Comparison of ENCODE assay signal across 47 mouse cellular contexts in the genomic region with DNA sequence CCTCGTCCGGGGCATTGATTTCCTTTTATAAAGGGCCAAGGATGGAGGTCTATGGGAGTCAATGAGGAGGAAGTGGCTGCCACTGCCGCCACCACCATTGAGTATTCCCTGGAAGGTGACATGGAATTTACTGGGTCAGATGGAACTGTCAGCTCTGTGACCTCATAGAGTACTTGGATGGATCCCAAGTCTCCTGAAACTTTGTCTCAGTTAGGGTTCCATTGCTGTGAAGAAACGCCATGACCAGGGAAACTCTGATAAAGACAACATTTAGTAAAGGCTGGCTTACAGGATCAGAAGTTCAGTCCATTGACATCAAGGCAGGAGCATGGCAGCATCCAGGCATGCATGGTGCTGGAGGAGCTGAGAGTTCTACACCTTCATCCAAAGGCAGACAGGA. TPM values are rescaled to one million over a fixed set of nuclear protein-coding genes. Genes with fewer than 3 reads are reported as not detected.
"Had no signal": no experiment of that assay in that cellular context is flagged by ENCODE, and none has a peak within 500 bp of the region (broad histone marks: within the 10 kb centered on the region; RNA-seq: fewer than 3 reads in every experiment).

TSS of gene Sun5 (minus strand) at position 101 of the 400 bp plus-strand sequence.

- H3K27me3 ChIP-seq: limb, embryonic 12.5 days; limb, embryonic 13.5 days; limb, embryonic 15.5 days; liver, embryonic 12.5 days; liver, embryonic 13.5 days; liver, embryonic 15.5 days; lung, embryonic 15.5 days; midbrain, embryonic 12.5 days; midbrain, embryonic 13.5 days; midbrain, embryonic 15.5 days had no signal

- H3K4me1 ChIP-seq: limb, embryonic 10.5 days; limb, embryonic 12.5 days; limb, embryonic 13.5 days; limb, embryonic 15.5 days; liver, embryonic 12.5 days; liver, embryonic 13.5 days; liver, embryonic 15.5 days; lung, embryonic 15.5 days; megakaryocyte, embryonic 14.5 days; midbrain, embryonic 10.5 days; midbrain, embryonic 12.5 days; midbrain, embryonic 13.5 days; midbrain, embryonic 15.5 days had no signal

- DNase-seq: left cerebral cortex, postnatal 4 days; liver; liver, embryonic 13.5 days; liver, postnatal 0 days; lung, adult 18-20 months; lung, adult 2 months; lung, embryonic 14.5 days; lung, postnatal 10 days; lung, postnatal 14 days; lung, postnatal 36 days; lung, postnatal 4 days; midbrain, embryonic 14.5 days had no signal

- H3K4me3 ChIP-seq: left cerebral cortex, adult 2 months; limb, embryonic 10.5 days; limb, embryonic 12.5 days; limb, embryonic 13.5 days; limb, embryonic 15.5 days; liver, embryonic 12.5 days; liver, embryonic 13.5 days; liver, embryonic 15.5 days; lung, embryonic 15.5 days; megakaryocyte, embryonic 14.5 days; midbrain, embryonic 10.5 days; midbrain, embryonic 12.5 days; midbrain, embryonic 13.5 days; midbrain, embryonic 15.5 days; myocyte had no signal

- H3K36me3 ChIP-seq: limb, embryonic 10.5 days; limb, embryonic 12.5 days; limb, embryonic 13.5 days; limb, embryonic 15.5 days; liver, embryonic 12.5 days; liver, embryonic 13.5 days; liver, embryonic 15.5 days; lung, embryonic 15.5 days; midbrain, embryonic 10.5 days; midbrain, embryonic 12.5 days; midbrain, embryonic 13.5 days; midbrain, embryonic 15.5 days had no signal

- H3K27ac ChIP-seq: left cerebral cortex, adult 2 months; limb, embryonic 10.5 days; limb, embryonic 12.5 days; limb, embryonic 13.5 days; limb, embryonic 15.5 days; liver, embryonic 12.5 days; liver, embryonic 13.5 days; liver, embryonic 14.5 days; liver, embryonic 15.5 days; lung, embryonic 15.5 days; macrophage; midbrain, embryonic 10.5 days; midbrain, embryonic 12.5 days; midbrain, embryonic 13.5 days; midbrain, embryonic 15.5 days had no signal

RNA-seq across cellular contexts. Expression of gene Sun5, which starts in this region (rescaled TPM):
- total RNA-seq: left cerebral cortex, adult 2 months; left cerebral cortex, adult 8-10 months; left cerebral cortex, postnatal 10 days; left cerebral cortex, postnatal 14 days; left cerebral cortex, postnatal 25 days; left cerebral cortex, postnatal 36 days; left cerebral cortex, postnatal 4 days; liver, adult 2 months; megakaryocyte progenitor cell, adult 5-6 weeks; megakaryocyte, adult 5-6 weeks; megakaryocyte-erythroid progenitor cell, adult 5-6 weeks; midbrain, postnatal 0 days; monocyte, adult 5-6 weeks had no signal
- polyA plus RNA-seq: limb, embryonic 10.5 days; limb, embryonic 11.5 days; limb, embryonic 12.5 days; limb, embryonic 13.5 days; limb, embryonic 14.5 days; limb, embryonic 15.5 days; liver, adult 2 months; liver, embryonic 11.5 days; liver, embryonic 12.5 days; liver, embryonic 13.5 days; liver, embryonic 14.5 days; liver, embryonic 15.5 days; liver, embryonic 16.5 days; liver, postnatal 0 days; lung, adult 2 months; lung, embryonic 14.5 days; lung, embryonic 15.5 days; lung, embryonic 16.5 days; lung, postnatal 0 days; macrophage; midbrain, embryonic 10.5 days; midbrain, embryonic 11.5 days; midbrain, embryonic 12.5 days; midbrain, embryonic 13.5 days; midbrain, embryonic 14.5 days; midbrain, embryonic 15.5 days; midbrain, embryonic 16.5 days; midbrain, postnatal 0 days; myocyte had no signal
